Comparison of ENCODE assay signal across 8 mouse cellular contexts in genomic region chr5:115572679-115573535, GRCm38 (mm10). TPM values are rescaled to one million over a fixed set of nuclear protein-coding genes. Genes with fewer than 3 reads are reported as not detected.
DNase-seq lines count a peak whose midpoint lies in the region; ATAC-seq lines count a peak whose summit lies in the region.

No protein-coding gene starts in this region.

- H3K4me2 ChIP-seq in intestine, embryonic 14.5 days (ENCODE audit: low read length), result no peak overlapping the region
- no peak overlapping the region for H3K4me2 ChIP-seq in liver, embryonic 12.5 days

- H3K9me3 ChIP-seq in intestine, embryonic 14.5 days (ENCODE audit: control insufficient read depth, low read length), result no peaks in the 10 kb centered on the region
- H3K9me3 ChIP-seq in liver, embryonic 12.5 days (replicated peaks), result no peaks in the 10 kb centered on the region

- no peak overlapping the region for H3K4me3 ChIP-seq in intestine, embryonic 14.5 days (ENCODE audit: low read depth, low read length)
- no peak overlapping the region for H3K4me3 ChIP-seq in liver, embryonic 12.5 days

- peak; percentile 54 to 66 for DNase-seq in cerebellum, postnatal 10 days
- no peak for DNase-seq in cerebellum, postnatal 36 days
- DNase-seq in right cerebral cortex, adult 2 months (ENCODE audit: low spot score in 2 of 2), result peak; percentile 39 to 51
- no peak for DNase-seq in right cerebral cortex, postnatal 4 days
- no peak for DNase-seq in intestine, embryonic 14.5 days (ENCODE audit: low spot score)
- DNase-seq in telencephalon, adult 2 months (ENCODE audit: low read depth, low spot score), result peak; percentile 86
- DNase-seq in urinary bladder, postnatal 10 days (ENCODE audit: low spot score), result no peak

- H3K27me3 ChIP-seq in intestine, embryonic 14.5 days (replicated peaks; ENCODE audit: control insufficient read depth, insufficient read depth, low read length), result no peaks in the 10 kb centered on the region
- H3K27me3 ChIP-seq in liver, embryonic 12.5 days (replicated peaks), result no peaks in the 10 kb centered on the region

- H3K36me3 ChIP-seq in intestine, embryonic 14.5 days (ENCODE audit: control insufficient read depth, insufficient read depth, low read length), result peaks cover 66% of the 10 kb centered on the region
- H3K36me3 ChIP-seq in liver, embryonic 12.5 days, result peaks cover 89% of the 10 kb centered on the region

- WGBS in intestine, embryonic 14.5 days, result 48% methylated on average over 17 of the region's 17 CpGs
- WGBS in liver, embryonic 12.5 days (ENCODE audit: insufficient replicate concordance), result 59% methylated on average over 17 of the region's 17 CpGs

- 0 out of 2 replicates have a peak, but pooled peaks cover 21% of the 10 kb centered on the region for H3K4me1 ChIP-seq in intestine, embryonic 14.5 days (replicated peaks; ENCODE audit: control insufficient read depth, insufficient read depth, low read length)
- H3K4me1 ChIP-seq in liver, embryonic 12.5 days, result peaks cover 40% of the 10 kb centered on the region

- ATAC-seq in intestine, embryonic 14.5 days (replicated peaks; ENCODE audit: low FRiP score, low TSS enrichment, low read depth), result no peak
- ATAC-seq in liver, embryonic 12.5 days, result peak; percentile 14; the same call in 1 of the 2 replicates

- H3K9ac ChIP-seq in intestine, embryonic 14.5 days (ENCODE audit: low read length), result no peak overlapping the region; the same call in 1 of the 2 replicates
- H3K9ac ChIP-seq in liver, embryonic 12.5 days, result no peak overlapping the region

- peak overlapping the region; percentile 44 for H3K27ac ChIP-seq in intestine, embryonic 14.5 days (ENCODE audit: low read depth)
- H3K27ac ChIP-seq in liver, embryonic 12.5 days, result peak overlapping the region; percentile 59

RNA-seq across cellular contexts. Expression of gene Gcn1l1, which starts 7.9 kb away (rescaled TPM):
- polyA plus RNA-seq in intestine, embryonic 14.5 days (2014; fragmentation: Nextera tagmentation; extraction: Ambion mirVana), result 43.6 and 44.8 TPM in 2 replicates
- 36.7 and 38.0 TPM in 2 replicates for polyA plus RNA-seq in liver, embryonic 12.5 days (2016; fragmentation: Nextera tagmentation; extraction: Ambion mirVana)

RNA-seq across cellular contexts. Expression of gene Rplp0, which starts 13.6 kb away (rescaled TPM):
- 2,116 and 2,150 TPM in 2 replicates for polyA plus RNA-seq in intestine, embryonic 14.5 days (2014; fragmentation: Nextera tagmentation; extraction: Ambion mirVana)
- 1,698 and 1,725 TPM in 2 replicates for polyA plus RNA-seq in liver, embryonic 12.5 days (2016; fragmentation: Nextera tagmentation; extraction: Ambion mirVana)

RNA-seq across cellular contexts. Expression of gene Rab35, which starts 58.8 kb away (rescaled TPM):
- 16.3 and 19.5 TPM in 2 replicates for polyA plus RNA-seq in intestine, embryonic 14.5 days (2014; fragmentation: Nextera tagmentation; extraction: Ambion mirVana)
- polyA plus RNA-seq in liver, embryonic 12.5 days (2016; fragmentation: Nextera tagmentation; extraction: Ambion mirVana), result 21.9 and 22.5 TPM in 2 replicates

Comparison
In these comparisons a context has a peak if more than half of its experiments do, and no peak if none do; other contexts are left out.
1. DNase-seq: peak in cerebellum, postnatal 10 days (2 of 2), right cerebral cortex, adult 2 months (2 of 2) and telencephalon, adult 2 months (single experiment); none in cerebellum, postnatal 36 days (0 of 2), right cerebral cortex, postnatal 4 days (single experiment), intestine, embryonic 14.5 days (single experiment) and urinary bladder, postnatal 10 days (single experiment).